11 mouse cellular contexts compared by ENCODE assay signal in genomic region chr5:100121170-100121569, GRCm38 (mm10). TPM values are rescaled to one million over a fixed set of nuclear protein-coding genes. Genes with fewer than 3 reads are reported as not detected.
DNase-seq lines count a peak whose midpoint lies in the region; ATAC-seq lines count a peak whose summit lies in the region.
"Had no signal": no experiment of that assay in that cellular context is flagged by ENCODE, and none has a peak within 500 bp of the region (broad histone marks: within the 10 kb centered on the region; RNA-seq: fewer than 3 reads in every experiment).

No protein-coding gene starts in this region.

- peaks cover 9% of the 10 kb centered on the region; the same call in 1 of the 2 replicates for H3K4me1 ChIP-seq in heart, embryonic 10.5 days
- peaks cover 8% of the 10 kb centered on the region for H3K4me1 ChIP-seq in midbrain, embryonic 11.5 days (ENCODE audit: control insufficient read depth, insufficient read depth, low read length)

- peak overlapping the region; percentile 24; the same call in 1 of the 2 replicates for H3K9ac ChIP-seq in midbrain, embryonic 11.5 days (ENCODE audit: low read length)
- H3K9ac ChIP-seq: liver, postnatal 0 days had no signal

- no peak for DNase-seq in heart, embryonic 10.5 days (ENCODE audit: low spot score)
- no peak for DNase-seq in heart, adult 8-10 months (ENCODE audit: low spot score)
- peak; percentile 23 for DNase-seq in testis, postnatal 10 days (ENCODE audit: low spot score)
- no peak for DNase-seq in testis, postnatal 14 days (ENCODE audit: low spot score)
- DNase-seq in midbrain, embryonic 11.5 days (ENCODE audit: low spot score, missing footprints): peak; percentile 89
- DNase-seq in urinary bladder, postnatal 36 days (ENCODE audit: low spot score in 2 of 2): no peak
- no peak for DNase-seq in left cerebral cortex, adult 18-20 months (ENCODE audit: low spot score in 2 of 2)
- no peak for DNase-seq in retina, embryonic 14.5 days (ENCODE audit: low spot score)
- DNase-seq: adrenal gland, postnatal 10 days; liver, postnatal 0 days had no signal

- no peak overlapping the region for H3K27ac ChIP-seq in heart, embryonic 10.5 days
- H3K27ac ChIP-seq in midbrain, embryonic 11.5 days (ENCODE audit: low read depth, low read length): no peak overlapping the region
- H3K27ac ChIP-seq: kidney, postnatal 0 days had no signal

- H3K9me3 ChIP-seq in heart, embryonic 10.5 days: no peaks in the 10 kb centered on the region
- no peaks in the 10 kb centered on the region; the same call in 1 of the 2 replicates for H3K9me3 ChIP-seq in midbrain, embryonic 11.5 days (ENCODE audit: control insufficient read depth, low read length)

- ATAC-seq in midbrain, embryonic 11.5 days (ENCODE audit: low FRiP score): no peak
- ATAC-seq: liver, postnatal 0 days had no signal

- no peaks in the 10 kb centered on the region for H3K36me3 ChIP-seq in heart, embryonic 10.5 days
- H3K36me3 ChIP-seq in midbrain, embryonic 11.5 days (ENCODE audit: control insufficient read depth, insufficient read depth, low read length): no peaks in the 10 kb centered on the region

- peak overlapping the region; percentile 40 for H3K4me3 ChIP-seq in heart, embryonic 10.5 days
- no peak overlapping the region for H3K4me3 ChIP-seq in midbrain, embryonic 11.5 days (ENCODE audit: low read depth, low read length)

- peaks cover 30% of the 10 kb centered on the region for H3K27me3 ChIP-seq in heart, embryonic 10.5 days (ENCODE audit: insufficient read depth, poor library complexity, severe bottlenecking)
- H3K27me3 ChIP-seq in midbrain, embryonic 11.5 days (ENCODE audit: control insufficient read depth, insufficient read depth, low read length): peaks cover 4% of the 10 kb centered on the region; the same call in 1 of the 2 replicates

- WGBS in heart, embryonic 10.5 days: 49% methylated on average over 7 of the region's 7 CpGs
- 33% methylated on average over 7 of the region's 7 CpGs for WGBS in midbrain, embryonic 11.5 days

- H3K4me2 ChIP-seq in midbrain, embryonic 11.5 days: peak overlapping the region; percentile 38

RNA-seq across cellular contexts. Expression of gene Tmem150c, which starts 38.4 kb away (rescaled TPM):
- polyA plus RNA-seq in heart, embryonic 10.5 days (2016; fragmentation: Nextera tagmentation; extraction: Ambion mirVana): 1.4 and 2.3 TPM in 2 replicates
- total RNA-seq in heart, adult 8-10 months (2022): 10 to 100 TPM in 2 of 4 experiments, 1 to 10 TPM in 2; 7.6 to 18.7 (median 11.6) TPM
- 3.0 TPM in 2 replicates for polyA plus RNA-seq in midbrain, embryonic 11.5 days (2014; fragmentation: Nextera tagmentation; extraction: Ambion mirVana)
- 10 to 100 TPM; 48.9 to 50.1 TPM for total RNA-seq in left cerebral cortex, adult 18-20 months (2021)

Comparison
In these comparisons a context has a peak if more than half of its experiments do, and no peak if none do; other contexts are left out.
1. DNase-seq: peak in testis, postnatal 10 days (single experiment) and midbrain, embryonic 11.5 days (single experiment); none in heart, embryonic 10.5 days (single experiment), heart, adult 8-10 months (single experiment), testis, postnatal 14 days (single experiment), urinary bladder, postnatal 36 days (0 of 2), left cerebral cortex, adult 18-20 months (0 of 2) and retina, embryonic 14.5 days (single experiment).